Mouse (Mus musculus) embryo, embryonic 9.5 days (tissue): Measurements from ENCODE around the gene Cnot1.

Experiments
- DNase-seq: peaks from one replicate; pipeline ENCODE4 v3.0.0-alpha.2; 2017; ENCODE audit errors: extremely low spot score

Cnot1 gene

DNA sequence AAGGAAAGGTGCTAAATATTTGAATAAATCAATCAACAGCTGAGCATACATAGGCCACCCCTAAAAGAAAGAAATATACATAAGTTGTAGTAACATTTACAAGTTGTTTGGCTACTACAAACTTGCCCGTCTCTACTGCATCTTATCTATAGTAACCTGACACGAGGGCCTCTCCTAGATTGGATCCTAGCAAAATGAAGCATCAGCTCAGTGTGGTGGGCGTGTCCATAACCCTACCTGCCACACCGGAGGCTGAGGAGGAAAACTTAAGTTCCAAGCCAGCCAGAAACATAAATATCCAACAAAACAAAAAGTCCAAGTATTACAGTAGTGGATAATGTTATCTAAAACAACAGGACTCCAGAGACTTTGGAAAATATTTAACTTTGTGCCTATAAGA is 79.6 kb downstream of the Cnot1 start:
- no peak for DNase-seq

DNA sequence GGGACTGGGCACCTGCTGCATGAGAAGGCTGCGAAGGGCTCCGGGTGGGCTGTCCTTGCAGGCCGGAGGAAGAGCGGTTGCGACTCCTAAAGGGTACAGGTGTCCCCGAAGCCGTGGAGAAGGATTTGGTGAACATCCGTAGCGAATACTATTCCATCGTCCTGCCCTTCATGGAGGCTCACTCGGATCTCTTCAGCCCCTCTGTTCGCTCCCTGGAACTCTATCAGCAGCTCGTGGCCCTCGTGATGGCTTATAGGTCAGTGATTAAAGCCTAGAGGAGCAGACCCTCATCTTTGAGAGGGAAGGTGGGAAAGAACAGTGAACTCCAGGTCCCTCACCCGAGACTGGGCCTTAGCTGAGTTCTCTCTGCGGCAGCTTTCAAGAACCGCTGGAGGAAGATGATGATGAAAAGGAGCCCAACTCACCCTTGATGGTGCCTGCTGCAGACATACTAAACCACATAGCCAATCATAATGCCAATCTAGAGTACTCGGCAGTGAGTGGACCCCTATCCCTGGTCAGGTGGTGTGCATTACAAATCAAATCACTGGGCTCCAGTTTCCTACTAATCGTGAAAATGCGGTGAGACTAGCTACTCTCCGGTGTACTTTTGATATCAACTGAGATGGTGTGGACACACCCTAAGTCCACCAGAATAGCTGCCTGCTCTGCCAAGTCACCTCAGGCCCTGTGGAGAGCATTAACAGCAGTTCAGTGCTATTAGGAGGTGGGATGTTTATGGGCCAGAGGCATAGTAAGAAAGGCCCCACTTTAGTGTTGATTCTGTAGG is 90.5 kb downstream of the Cnot1 start:
- no peak for DNase-seq

DNA sequence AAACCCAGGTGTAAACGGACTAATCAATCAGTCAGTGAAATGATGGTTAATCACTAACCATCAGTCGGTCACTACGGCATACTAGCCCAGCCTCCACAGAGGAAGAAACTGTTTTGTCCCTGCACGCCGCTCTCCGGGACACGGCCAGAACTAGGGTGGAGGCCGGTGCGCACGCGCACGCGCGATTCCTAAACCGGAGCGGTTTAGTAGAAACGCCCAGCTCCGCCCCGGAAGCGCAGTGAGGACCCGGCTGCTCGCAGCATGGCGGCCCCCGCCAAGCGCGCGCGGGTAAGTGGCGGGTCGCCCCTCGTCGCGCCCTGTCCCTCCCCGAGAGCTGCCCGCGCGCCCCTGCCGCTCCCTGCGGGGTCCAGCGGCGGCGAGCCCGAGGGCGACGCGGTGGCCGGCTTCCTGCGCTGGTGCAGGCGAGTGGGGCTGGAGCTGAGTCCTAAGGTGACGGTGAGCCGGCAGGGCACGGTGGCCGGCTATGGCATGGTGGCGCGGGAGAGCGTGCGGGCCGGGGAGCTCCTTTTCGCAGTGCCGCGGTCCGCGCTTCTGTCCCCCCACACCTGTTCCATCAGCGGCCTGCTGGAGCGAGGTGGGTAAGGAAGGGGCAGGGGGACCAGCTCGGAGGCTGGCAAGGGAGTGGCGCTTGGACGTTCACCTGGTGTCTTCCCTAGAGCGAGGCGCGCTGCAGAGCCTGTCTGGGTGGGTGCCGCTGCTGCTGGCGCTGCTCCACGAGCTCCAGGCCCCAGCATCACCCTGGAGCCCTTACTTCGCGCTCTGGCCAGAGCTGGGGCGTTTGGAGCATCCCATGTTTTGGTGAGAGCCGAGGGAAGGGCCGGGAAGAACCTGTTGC is 91.4 kb downstream of the Cnot1 start, which contains the start of gene Setd6:
Gene Setd6 (plus strand): TSS at position 206 of the 856 bp plus-strand sequence.
- DNase-seq: peak; percentile 85

DNA sequence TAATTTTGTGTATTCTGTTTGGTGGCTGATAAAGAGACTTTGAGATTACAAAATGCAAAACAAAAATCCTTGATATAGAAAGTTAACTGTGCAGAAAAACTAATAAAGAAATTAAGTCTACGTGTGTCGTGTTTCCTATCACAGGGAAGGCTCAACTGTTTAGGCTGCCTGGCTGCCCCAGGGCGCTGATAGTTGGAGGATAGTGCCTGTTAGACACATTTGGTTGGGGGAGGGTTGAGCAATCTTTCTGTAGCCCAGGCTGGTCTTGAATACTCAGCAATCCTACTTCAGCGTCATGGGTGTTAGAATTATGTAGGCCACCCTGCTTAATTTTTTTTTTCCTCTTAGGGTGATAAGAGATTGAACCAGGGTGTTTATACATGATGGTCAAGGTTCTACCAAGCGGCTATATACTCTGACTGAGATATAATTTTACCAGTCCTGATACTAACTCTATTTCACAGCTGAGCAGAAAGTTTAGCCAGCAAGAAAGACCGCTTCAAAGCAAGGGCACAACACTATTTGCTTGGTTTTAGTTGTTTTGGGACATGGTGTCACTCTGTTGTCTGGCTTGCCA is 92.3 kb downstream of the Cnot1 start:
- DNase-seq: no peak

DNA sequence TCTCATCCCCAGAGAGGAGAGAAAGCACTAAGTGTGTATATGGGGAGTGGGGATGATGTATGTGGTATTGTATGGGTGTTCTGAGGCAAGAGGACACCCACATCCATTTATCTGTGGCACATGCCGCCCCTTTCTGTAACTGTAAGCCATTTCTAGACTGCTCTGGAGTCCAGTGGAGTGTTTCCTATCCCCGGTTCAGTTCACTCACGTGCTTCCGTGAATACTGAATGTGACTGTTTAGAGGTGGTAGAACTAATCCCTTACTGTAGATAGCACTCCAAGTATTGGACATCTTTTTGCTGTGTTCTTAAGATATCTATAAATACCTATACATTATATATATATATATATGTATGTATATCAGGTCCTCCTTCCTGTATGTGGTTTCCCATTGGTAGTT is 92.9 kb downstream of the Cnot1 start:
- DNase-seq: no peak

DNA sequence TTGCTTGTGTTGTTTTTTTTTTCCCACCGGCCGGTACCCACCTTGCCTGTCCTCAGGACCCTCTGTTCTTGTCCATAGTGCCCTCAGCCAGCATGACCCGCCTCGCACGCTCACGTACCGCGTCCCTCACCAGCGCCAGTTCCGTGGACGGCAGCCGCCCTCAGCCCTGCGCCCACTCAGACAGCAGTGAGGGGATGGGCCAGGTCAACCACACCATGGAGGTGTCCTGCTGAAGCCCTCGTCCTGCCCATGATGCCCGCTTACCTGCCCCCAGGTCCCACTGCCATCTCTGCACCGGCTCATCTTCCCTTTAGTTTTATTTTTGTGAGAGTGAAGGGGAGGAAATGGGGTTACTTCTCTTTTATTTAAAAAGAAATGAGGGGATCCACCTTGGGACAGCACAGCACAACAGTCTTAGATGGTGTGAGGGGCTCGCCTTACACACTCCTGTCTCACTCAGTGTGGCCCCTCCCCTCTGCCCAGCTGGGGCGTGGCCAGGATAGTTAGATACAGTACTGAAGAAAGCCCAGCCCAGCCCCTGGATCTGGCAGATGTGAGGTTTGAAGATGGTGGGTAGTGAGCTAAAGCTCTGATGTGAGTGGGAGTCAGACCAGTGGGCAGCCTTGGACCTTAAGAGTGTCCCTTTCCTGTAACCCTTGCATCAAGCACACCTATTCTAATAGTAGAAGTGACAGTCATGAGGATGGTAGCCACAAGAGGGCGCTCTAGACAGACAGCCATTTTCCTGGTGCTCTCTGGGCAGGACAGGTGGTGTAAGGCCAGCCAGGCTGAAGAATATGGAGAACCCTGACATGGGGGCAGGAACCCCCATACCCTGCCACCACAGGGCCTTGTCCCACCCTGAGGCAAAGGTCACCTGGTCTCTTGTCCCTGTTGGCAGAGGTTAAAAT is 93.9 kb downstream of the Cnot1 start:
- DNase-seq: peak; percentile 74

GRCm38 (mm10) chr8:95712395-95712794 is 94.9 kb downstream of the Cnot1 start:
- no peak for DNase-seq

GRCm38 (mm10) chr8:95711029-95711428 is 96.2 kb downstream of the Cnot1 start:
- no peak for DNase-seq

- DNase-seq: no peak
Observed at GRCm38 (mm10) chr8:95709579-95709978, 97.7 kb downstream of the Cnot1 start.

DNA sequence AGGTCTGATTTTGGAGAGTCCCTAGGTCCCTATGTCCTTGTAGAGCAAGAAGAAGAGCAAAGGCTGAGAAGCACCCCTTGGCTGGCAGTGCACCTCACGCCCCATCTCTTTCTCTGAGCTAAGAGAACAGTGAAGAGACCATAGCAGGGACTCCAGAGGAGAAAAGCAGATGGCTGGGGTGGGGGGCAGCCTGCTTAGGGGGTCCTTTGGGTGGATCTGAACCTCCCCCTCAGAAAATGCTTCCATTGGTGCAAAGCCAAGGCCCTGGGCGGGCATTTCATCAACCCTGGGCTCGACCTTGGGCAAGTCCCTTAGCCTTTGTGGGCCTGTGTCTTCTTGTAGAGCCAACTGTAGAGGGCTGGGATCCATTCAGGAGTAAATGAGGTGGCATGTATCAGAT is 102.7 kb downstream of the Cnot1 start:
- no peak for DNase-seq

- peak; percentile 81 for DNase-seq
Observed at GRCm38 (mm10) chr8:95703461-95704260, 103.6 kb downstream of the Cnot1 start.

GRCm38 (mm10) chr8:95702480-95703446 is 104.5 kb downstream of the Cnot1 start:
- peak; percentile 80 for DNase-seq

GRCm38 (mm10) chr8:95701809-95702208 is 105.5 kb downstream of the Cnot1 start:
- no peak for DNase-seq

- DNase-seq: no peak
Observed at GRCm38 (mm10) chr8:95700282-95700681, 107.0 kb downstream of the Cnot1 start.

GRCm38 (mm10) chr8:95698179-95698578 is 109.1 kb downstream of the Cnot1 start:
- no peak for DNase-seq

DNA sequence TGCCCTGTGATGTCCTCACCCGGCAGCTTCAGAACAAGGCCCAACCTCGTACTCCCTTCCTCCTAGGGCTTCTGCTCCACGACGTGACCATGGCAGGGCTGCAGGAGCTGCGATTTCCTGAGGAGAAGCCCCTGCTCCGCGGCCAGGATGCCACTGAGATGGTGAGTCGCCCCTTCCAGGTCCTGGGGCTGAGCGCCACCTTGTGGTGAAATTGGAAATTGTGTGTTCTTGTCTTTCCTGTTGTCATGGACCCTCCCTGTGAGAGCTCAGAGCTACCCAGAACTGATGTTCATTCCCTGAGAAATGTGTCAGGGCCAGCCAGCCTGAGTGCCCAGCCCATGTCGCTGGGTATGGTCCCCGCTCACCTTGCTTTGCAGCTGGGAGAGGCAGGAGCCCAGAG is 110.1 kb downstream of the Cnot1 start:
- peak; percentile 89 for DNase-seq

- no peak for DNase-seq
Observed at GRCm38 (mm10) chr8:95696661-95697060, 110.6 kb downstream of the Cnot1 start.

- no peak for DNase-seq
Observed at GRCm38 (mm10) chr8:95694631-95695030, 112.6 kb downstream of the Cnot1 start.

DNA sequence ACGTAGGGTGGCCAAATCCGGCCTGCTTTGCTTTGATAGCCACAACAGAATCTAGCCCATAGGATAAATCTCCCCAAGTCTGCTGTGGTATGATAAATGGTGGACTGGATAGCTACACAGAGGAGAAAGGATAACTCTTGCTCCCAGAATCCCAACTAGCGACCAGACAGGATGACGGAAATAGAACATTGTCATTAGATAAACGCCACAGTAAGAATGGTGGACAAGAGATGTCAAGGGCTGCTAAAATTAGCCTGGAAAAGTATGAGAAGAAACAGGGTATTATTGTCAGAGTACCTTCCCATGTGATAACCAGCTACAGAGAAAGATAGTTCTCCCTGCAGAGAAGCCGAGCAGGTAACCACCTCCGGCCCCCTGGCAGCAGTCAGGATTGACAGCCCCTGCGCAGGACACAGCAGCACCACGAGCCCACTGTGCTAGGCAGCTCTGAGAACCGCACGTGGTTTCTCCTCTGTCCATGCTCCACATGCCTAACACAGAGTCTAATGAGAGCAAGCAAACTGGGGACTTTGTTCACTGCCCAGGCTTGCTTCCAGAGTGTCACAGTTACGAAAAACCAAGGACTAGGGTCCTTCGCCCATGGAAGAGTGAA is 116.2 kb downstream of the Cnot1 start:
- DNase-seq: no peak
